Mouse (Mus musculus) cerebral cortex, adult 2 months (tissue): ENCODE results near the gene Tmem30a.

Experiments
- WGBS: fragments of 180-500 bp; shearing (Covaris S2); methylation state at CpG from one replicate; pipeline ENCODE4 v1.1.7; 2018; 5-methylcytosine and 5-hydroxymethylcytosine counted together

Tmem30a gene

DNA sequence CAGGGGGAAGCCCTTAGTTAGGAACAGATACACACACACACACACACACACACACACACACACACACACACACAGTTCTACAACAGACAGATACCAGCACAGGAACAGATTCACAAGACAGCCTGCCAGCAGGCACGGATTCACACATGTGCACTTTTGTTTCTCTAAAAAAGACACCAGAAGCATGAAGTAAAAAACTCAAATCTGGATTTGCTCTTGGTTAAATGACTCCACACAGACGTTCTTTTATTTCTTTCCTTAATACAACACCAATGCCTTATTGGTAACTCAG is 7.6 kb downstream of the Tmem30a start:
- WGBS = 20% methylated on average over 2 of the region's 2 CpGs

DNA sequence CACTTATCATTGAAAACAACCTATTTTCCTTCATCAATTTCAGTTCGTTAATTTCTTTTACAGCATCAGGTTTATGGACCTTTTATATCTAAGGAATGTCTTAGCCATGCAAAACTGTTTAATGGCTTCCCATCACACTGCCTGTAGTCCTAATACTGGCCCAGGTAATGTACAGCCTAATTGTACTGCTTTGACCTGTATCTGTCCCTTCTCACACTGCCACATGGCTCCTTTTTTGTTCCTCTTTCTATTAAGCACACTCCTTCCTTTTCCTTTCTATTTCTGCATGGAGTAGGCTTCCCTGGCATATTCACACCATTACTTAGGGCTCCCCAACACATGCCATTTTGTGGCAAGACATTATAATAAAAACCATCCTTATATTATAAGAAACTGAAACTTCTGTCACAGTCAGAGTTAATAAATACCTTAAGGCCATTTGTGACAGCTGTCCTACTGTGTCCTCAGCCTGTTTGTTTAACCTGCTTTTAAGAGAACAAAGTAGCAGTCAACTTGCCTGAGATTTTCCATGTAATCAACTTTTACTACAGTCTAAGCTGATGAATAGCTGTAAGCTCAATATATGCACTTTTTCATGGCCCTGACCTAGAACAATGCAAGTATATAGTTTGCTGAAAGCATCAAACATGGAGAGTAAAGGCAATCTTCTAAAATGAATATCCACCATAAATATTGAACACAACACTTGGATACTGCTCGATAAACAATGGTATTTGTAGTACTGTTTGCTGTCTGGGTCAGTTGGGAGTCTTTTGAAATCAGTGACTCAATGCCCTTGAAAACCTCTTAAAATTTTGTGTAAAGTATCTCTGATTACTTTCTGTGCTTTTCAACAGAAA is 8.1 kb downstream of the Tmem30a start:
- 77% methylated on average over 2 of the region's 2 CpGs for WGBS

DNA sequence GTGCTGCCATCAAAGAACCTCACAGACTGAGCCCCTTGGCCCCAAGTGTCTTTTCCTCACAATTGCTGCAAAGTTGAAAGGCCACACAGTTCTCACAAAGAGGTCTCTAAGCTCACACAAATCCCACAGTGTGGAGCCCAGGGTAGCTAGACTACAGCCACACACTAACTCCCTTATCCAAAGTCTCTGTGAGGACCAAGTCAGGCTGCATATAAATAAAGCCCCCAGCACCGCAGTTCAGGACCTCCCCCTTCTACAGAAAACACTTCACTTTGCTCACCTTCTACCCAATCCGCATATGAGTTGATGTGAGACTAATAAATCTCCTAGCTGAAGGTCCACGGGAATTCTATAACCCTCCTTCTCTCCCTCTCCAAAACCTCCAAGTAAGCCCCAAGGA is 8.9 kb downstream of the Tmem30a start:
- WGBS = 53% methylated on average over 3 of the region's 3 CpGs

DNA sequence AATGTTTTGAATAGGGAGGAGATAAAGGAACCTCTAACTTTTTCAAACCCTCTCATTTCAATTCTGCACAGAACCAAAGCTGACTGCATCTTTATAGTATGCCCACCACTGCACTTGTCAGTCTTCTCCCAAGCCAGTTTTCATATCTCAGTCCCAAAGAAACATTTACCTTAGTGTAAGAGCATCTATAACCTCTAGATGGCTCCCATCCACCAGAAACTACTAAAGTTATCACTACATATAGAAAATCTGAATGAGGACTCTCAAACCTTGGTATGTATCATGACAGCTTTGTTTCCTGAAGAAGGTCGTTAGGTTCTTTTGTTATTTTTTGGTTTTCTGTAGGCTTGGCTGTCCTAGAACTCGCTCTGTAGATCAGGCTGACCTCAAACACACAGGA is 14.0 kb downstream of the Tmem30a start:
- 54% methylated on average over 2 of the region's 2 CpGs for WGBS

DNA sequence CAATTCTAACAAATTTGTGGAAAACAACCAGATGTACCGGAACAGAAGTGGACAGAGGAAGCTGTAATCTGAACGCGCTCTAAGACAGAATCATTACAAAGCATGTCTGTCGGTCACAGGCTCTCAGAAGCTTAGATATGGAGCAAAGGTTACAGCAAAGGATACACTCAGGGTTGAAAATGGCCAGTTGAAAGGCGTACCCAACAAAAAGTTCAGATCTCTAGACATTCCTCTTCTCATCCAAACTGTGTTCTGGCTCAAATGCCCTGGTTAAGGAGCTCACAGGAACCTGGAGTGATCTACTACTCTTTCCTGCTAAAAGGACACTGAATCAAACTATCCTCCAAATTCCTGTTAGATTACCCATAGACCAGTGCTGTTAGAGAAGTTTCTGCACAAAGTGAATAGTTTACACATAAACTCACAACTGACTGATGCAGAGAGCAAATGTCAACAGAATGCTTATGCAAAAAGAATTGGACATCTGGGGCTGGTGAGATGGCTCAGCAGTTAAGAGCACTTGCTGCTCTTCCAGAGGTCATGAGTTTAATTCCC is 26.2 kb downstream of the Tmem30a start:
- WGBS = 93% methylated on average over 5 of the region's 5 CpGs

DNA sequence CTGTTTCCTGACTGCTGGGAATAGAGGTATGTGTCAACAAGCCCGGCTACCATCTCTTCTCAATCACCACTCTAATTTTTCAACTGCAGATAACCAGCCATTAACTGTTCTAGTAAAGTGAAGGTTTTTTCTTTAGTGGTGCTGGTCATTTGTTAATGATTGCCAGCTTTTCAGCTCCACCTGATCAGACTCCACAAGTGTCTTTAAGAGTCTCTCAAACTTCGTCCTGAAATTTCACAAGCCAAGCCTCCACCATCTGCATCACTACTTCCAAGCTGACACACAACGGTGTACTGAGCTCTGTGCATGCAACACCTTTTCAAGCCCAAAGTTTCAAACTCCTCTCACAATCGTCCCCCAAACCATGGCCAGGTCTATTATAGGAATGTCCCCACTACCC is 28.0 kb downstream of the Tmem30a start:
- WGBS = 86% methylated on average over 4 of the region's 4 CpGs

DNA sequence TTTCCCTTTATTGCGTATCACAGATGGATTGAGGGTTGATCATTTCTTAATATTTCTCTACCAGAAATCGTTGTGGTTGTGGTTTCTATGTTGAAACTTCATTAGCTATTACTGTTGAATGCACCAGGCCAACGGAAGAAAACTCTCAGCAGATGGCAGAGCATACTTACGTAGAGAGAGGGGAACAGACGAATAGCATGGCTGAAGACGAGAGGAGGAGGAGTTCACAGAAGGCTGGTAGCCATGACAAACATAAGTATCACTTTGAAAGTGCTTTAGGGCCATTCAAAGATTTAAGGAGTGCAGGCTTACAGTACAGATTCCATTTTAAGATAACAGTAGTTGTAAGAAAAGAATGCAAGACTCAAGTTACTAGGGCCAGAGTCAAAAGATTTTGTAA is 30.8 kb downstream of the Tmem30a start:
- WGBS = 57% methylated on average over 6 of the region's 6 CpGs

DNA sequence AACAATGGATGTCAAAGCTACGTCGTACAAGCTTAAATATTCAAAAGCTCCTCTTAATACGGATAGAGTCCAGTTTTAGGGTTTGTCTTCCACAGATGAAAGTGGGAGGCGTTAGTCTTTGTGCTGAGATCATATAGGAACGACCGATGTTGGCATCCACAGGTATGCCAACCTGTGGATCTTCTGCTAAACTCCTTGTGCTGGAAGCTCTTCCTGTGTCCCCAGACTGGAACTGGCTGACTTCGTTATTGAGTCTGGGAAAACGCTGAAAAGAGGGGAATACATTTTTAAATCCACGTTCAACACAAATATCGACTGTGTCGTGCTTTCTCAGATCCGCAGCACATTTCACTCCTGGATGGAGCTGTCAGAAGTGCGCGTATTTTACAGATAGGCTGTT is 33.2 kb downstream of the Tmem30a start:
- WGBS = 2% methylated on average over 14 of the region's 14 CpGs

DNA sequence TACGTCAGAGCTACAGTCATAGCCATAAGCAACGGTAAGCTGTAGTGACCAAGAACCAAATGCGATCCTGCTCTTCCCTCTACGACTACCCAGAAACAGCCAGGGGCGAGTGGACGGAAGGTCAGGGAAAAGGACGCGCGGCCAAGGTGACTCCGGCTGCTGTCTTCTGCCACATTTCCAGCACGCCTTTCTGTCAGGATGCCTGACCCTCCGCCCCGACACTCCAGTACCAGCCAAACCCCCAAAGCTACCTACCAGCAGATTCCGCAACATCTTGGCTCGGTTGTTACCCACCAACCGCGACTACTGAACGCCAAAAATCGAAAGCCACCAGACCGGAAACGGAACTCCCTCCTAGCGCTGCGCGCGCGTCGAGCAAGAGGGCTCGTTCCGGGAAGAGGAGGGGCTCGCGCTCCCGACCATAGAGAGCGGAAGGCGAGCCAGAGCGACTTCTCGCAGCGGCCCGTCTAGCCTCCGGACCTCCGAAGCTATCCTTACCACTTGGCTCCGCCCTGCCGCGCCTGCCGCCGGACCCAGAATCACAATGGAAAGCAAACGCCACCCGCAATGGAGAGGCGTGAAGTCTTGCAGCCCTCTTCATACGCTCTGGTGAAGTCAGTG is 33.8 kb downstream of the Tmem30a start, which contains the start of gene Cox7a2:
Gene Cox7a2, minus strand, starts transcription at position 494 of the 621 bp plus-strand sequence.
- WGBS = under 1% methylated on average over 49 of the region's 49 CpGs

DNA sequence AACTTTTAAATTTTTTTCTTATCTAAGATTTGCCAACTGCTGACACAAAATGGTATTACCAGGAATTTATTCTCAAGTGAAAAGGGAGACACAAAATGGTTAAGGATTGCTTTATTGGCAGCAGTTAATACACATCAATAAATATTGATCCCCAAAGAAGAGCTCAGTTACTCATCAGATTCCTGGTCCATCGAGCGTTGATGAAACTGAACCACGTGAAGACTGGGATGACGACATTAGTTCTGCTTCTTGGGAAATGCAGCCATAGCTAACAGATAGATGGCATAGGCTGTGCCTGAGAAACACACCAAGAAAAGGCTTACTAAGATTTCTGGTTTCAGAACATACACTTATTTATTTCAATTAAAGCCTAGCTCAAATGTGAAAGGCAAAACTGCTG is 38.0 kb downstream of the Tmem30a start:
- 96% methylated on average over 4 of the region's 4 CpGs for WGBS

DNA sequence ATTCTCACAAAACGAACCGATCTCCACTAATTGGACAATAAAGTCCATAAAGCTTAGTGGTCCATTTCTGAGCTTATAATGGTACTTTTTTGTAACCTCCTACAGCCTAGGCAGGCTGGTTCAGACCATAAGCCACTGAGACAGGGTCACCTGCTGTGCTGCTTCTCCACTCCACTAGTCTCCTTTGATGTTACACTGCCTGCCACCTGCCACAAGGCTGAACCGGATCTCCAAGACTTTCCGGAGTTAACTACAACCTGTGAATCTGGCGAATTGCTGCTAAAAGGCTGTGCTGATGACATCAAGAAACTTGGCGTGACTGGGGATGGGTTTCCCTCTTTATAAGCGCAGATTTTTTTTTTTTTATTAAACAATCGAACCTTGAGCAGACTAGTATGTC is 41.5 kb downstream of the Tmem30a start:
- 82% methylated on average over 8 of the region's 8 CpGs for WGBS

DNA sequence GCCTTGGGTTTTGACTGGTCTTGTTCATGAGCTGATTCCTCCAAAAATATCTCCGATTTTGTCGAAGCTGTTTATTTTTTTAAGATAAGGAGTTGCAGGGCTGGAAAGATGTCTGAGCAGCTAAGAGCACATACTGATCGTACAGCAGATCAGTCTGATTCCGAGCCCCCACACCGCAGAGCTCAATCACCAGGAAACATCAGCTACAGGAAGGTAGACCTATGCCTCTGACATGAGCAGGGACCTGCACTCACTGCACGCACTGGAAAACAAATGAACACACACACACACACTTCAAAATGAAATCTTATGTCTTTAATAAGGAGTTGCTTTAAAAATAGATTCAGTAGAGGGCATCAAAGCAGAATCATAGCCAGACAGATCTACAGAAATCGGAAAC is 42.6 kb downstream of the Tmem30a start:
- WGBS = 70% methylated on average over 7 of the region's 7 CpGs

DNA sequence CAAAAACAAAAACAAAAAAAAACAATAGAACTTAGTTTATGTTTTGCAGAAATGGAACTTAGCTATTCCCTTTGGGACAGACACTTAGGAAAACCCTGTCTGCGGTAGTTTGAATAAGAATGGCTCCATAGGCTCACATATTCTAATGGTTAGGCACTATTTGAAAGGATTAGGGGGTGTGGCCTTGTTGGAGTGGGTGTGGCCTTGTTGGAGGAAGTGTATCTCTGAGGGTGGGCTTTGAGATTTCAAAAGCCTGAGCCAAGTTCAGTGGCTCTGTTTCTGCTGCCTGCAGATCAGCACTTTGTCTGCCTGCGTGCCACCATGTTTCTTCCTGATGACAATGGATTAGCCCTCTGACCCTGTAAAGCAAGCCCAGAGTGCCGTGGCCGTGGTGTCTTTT is 48.3 kb downstream of the Tmem30a start:
- WGBS = 67% methylated on average over 4 of the region's 4 CpGs

DNA sequence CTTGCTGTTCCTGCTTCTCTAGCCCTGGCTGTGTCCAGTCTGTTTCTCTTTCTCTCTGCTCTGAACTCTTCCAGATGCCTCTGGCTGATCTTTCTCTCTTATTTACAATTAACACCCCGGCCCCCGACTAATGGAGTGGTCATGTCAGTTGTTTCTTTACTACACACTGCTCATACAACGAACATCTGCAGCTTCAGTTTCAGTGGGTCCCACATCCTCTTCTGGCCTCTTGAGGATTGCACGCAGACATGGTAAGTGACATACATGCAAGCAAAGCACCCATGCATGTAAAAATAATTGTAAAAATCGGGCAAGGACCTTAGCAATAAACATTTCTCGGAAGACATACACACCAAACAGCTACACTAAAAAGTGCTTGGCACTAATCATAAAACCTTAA is 57.7 kb downstream of the Tmem30a start:
- WGBS = 88% methylated on average over 6 of the region's 6 CpGs

DNA sequence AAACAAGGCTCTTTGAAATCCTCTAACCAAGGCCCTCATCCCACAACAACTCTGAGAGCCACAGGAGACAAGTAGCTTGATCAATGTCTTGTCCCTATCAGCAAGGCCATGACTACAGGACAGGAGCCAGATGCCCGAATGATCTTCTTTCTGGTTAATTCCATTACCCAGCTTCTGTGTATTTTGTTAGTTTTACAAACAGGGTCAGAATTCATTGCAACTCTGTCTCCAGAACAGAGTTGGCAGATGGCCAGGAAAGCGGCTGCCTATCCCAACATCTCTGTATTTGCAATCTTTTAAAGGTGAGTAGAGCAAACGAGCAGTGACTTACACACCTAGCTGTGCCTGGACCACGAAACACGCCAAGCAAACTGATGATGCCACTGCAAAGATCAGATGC is 63.0 kb downstream of the Tmem30a start:
- WGBS = 76% methylated on average over 5 of the region's 5 CpGs

DNA sequence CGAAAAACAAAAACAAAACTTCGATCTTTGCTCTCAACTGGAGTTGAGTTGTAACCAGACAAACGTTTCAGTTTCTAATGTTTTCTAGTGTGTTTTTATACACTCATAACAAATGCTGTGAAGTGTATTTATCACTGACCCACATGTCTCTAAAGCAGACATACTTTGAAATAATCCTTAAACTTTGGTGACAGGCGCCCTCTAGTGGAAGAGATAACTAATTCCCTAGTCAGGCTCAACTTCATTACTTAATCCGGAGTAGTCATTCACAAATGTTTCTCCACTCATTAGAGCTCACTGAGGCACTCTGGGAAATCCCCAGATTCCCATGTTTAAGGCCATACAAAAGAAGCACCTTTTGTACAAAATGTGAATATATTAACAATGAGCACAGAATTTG is 70.2 kb downstream of the Tmem30a start:
- 34% methylated on average over 5 of the region's 5 CpGs for WGBS

DNA sequence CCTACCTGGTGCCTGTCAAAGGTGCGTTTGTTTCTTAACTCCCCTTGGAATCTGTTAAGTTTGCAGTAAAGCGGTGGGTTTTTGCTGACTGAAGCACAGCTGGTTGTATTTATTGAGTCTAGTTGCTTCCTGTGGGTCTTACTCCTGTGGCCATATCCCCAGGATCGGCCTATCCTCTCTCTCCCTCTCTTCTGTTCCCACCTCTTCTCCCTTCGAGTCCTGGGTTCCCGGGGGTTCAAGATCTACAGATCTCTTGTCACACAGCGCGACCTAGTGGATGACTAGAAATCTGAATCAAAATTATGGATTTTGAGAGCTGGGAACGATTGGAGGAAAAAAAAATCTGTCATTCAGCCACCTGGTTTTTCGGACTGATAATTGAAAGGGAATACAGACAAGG is 72.3 kb downstream of the Tmem30a start:
- WGBS = 8% methylated on average over 9 of the region's 9 CpGs

DNA sequence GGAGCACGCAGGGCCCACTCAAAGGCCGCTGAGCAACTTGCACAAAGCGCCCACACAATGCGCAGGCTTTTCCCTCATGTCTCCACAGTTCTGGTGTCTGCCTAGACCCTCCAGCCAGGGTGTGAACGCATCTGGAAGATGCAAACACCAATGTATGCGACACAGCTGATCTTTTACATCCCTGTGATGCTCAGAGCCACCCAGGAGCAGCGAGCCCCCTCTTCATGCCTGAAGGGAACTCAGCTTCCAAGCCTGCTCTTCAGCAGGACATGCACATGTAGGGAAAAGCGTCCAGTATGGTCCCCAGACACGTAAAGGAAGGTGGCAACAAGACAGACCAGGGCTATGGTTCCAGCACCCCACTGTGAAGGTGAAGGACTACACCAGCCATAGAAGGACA is 73.2 kb downstream of the Tmem30a start:
- 61% methylated on average over 9 of the region's 9 CpGs for WGBS

DNA sequence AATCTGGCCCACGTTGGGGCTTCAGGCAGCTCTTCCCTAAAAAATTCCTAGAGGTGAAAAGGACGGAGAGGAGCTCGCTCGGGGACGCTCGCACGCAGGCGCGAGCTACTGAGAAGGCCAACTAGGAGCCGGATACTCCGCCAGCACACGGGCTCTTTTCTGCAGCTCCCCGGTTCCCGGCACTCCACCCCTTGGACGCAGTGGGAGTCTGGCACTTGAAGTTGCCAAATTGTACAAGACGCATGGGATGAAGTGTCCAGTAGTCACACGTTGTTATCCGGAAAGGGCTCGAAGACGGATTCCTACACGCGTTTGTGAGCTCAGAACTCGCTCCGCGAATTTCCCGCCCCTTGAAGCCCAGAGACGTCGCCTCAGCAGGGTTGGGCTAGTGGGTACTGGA is 73.9 kb downstream of the Tmem30a start:
- 8% methylated on average over 28 of the region's 28 CpGs for WGBS
